Mouse (Mus musculus) thymus, adult 2 months (tissue): ENCODE measurements at regions not wholly inside any gene's neighbourhood (a gene's known extent, or its start where the extent isn't known, plus 50 kb on each side); places are given as distances from the start of the nearest gene placed in this dataset.

Experiments
- DNase-seq: peaks from one replicate; pipeline ENCODE4 v3.0.0; 2021
- H3K27ac ChIP-seq: fragments of 200-500 bp; 2 replicates; pipeline ENCODE4 v1.5.1; 2012; ENCODE audit warnings: low read length, control low read depth; ENCODE audit not compliant: control insufficient read depth, insufficient read depth
- H3K27me3 ChIP-seq: fragments of 200-500 bp; 2 replicates; pipeline ENCODE4 v1.6.1; 2012; ENCODE audit warnings: mild to moderate bottlenecking, low read length, moderate library complexity, mixed read lengths; ENCODE audit not compliant: control insufficient read depth, insufficient read depth
- H3K36me3 ChIP-seq: fragments of 200-500 bp; 2 replicates; pipeline ENCODE4 v1.6.1; 2012; ENCODE audit warnings: mild to moderate bottlenecking, low read length, moderate library complexity; ENCODE audit not compliant: control insufficient read depth, insufficient read depth
- H3K4me1 ChIP-seq: fragments of 200-500 bp; replicated peaks from 2 replicates; pipeline ENCODE4 v1.6.1; 2012; ENCODE audit warnings: low read length; ENCODE audit not compliant: control insufficient read depth, insufficient read depth
- H3K4me3 ChIP-seq: fragments of 200-500 bp; 2 replicates; pipeline ENCODE4 v1.5.1; 2012; ENCODE audit warnings: mild to moderate bottlenecking, low read length, control low read depth, moderate library complexity; ENCODE audit not compliant: control insufficient read depth, insufficient read depth
- CTCF ChIP-seq: fragments of 200-500 bp; IDR thresholded peaks from 2 replicates; pipeline ENCODE4 v1.5.1; 2012; ENCODE audit warnings: mild to moderate bottlenecking, control low read depth, low read length, moderate library complexity, borderline replicate concordance; ENCODE audit not compliant: control insufficient read depth, poor library complexity, insufficient read depth; ENCODE audit errors: extremely low read depth
- POLR2A ChIP-seq: fragments of 200-500 bp; IDR thresholded peaks from 2 replicates; pipeline ENCODE4 v1.6.1; 2012; ENCODE audit warnings: mild to moderate bottlenecking, low read length, control low read depth, moderate library complexity; ENCODE audit not compliant: control insufficient read depth, poor library complexity, insufficient read depth; ENCODE audit errors: extremely low read depth
- WGBS: fragments of 180-500 bp; shearing (Covaris S2); methylation state at CpG from one replicate; pipeline ENCODE4 v1.1.7; 2018; 5-methylcytosine and 5-hydroxymethylcytosine counted together

- TF ChIP-seq CTCF = no peak
- TF ChIP-seq POLR2A = no peak
- Histone ChIP-seq H3K27me3 (no peaks in the 10 kb centered on the region), H3K27ac (no peak overlapping the region), H3K36me3 (no peaks in the 10 kb centered on the region), H3K4me1 (no peaks in the 10 kb centered on the region), H3K4me3 (no peak overlapping the region)
- WGBS = 94% methylated on average over 12 of the region's 12 CpGs
- DNase-seq = no peak
Observed at GRCm38 (mm10) chr6:143665374-143665773, 498.4 kb downstream of the Etnk1 start.

GRCm38 (mm10) chr6:143668551-143668950, 501.5 kb downstream of the Etnk1 start:
- Histone ChIP-seq H3K27me3 (no peaks in the 10 kb centered on the region), H3K4me3 (no peak overlapping the region), H3K36me3 (no peaks in the 10 kb centered on the region), H3K4me1 (no peaks in the 10 kb centered on the region), H3K27ac (no peak overlapping the region)
- 84% methylated on average over 4 of the region's 4 CpGs for WGBS
- TF ChIP-seq CTCF = no peak
- no peak for TF ChIP-seq POLR2A
- DNase-seq = no peak

GRCm38 (mm10) chr6:143669446-143670130, 502.6 kb downstream of the Etnk1 start:
- DNase-seq = no peak
- TF ChIP-seq POLR2A = no peak
- no peaks in the 10 kb centered on the region for H3K36me3 ChIP-seq
- no peaks in the 10 kb centered on the region for H3K4me1 ChIP-seq
- no peak overlapping the region for H3K27ac ChIP-seq
- H3K27me3 ChIP-seq = no peaks in the 10 kb centered on the region
- H3K4me3 ChIP-seq = no peak overlapping the region
- WGBS = 68% methylated on average over 3 of the region's 3 CpGs

GRCm38 (mm10) chr6:143690131-143690530, 523.1 kb downstream of the Etnk1 start:
- H3K36me3 ChIP-seq = no peaks in the 10 kb centered on the region
- WGBS = 93% methylated on average over 9 of the region's 9 CpGs
- H3K27ac ChIP-seq = no peak overlapping the region
- no peak for DNase-seq
- H3K27me3 ChIP-seq = no peaks in the 10 kb centered on the region
- no peaks in the 10 kb centered on the region for H3K4me1 ChIP-seq
- H3K4me3 ChIP-seq = no peak overlapping the region
- TF ChIP-seq POLR2A = no peak
- no peak for TF ChIP-seq CTCF

GRCm38 (mm10) chr6:143690866-143691265, 523.8 kb downstream of the Etnk1 start:
- 89% methylated on average over 6 of the region's 6 CpGs for WGBS
- Histone ChIP-seq H3K36me3 (no peaks in the 10 kb centered on the region), H3K27ac (no peak overlapping the region), H3K4me1 (no peaks in the 10 kb centered on the region), H3K27me3 (no peaks in the 10 kb centered on the region), H3K4me3 (no peak overlapping the region)
- TF ChIP-seq POLR2A = no peak
- no peak for TF ChIP-seq CTCF
- no peak for DNase-seq

GRCm38 (mm10) chr6:143697997-143698396, 531.0 kb downstream of the Etnk1 start:
- no peak for DNase-seq
- Histone ChIP-seq H3K27ac (no peak overlapping the region), H3K36me3 (no peaks in the 10 kb centered on the region), H3K4me3 (no peak overlapping the region), H3K27me3 (no peaks in the 10 kb centered on the region), H3K4me1 (no peaks in the 10 kb centered on the region)
- TF ChIP-seq POLR2A (no peak), CTCF (no peak)
- 34% methylated on average over 6 of the region's 6 CpGs for WGBS

- DNase-seq = no peak
- Histone ChIP-seq H3K4me3 (no peak overlapping the region), H3K4me1 (no peaks in the 10 kb centered on the region), H3K36me3 (no peaks in the 10 kb centered on the region), H3K27me3 (no peaks in the 10 kb centered on the region), H3K27ac (no peak overlapping the region)
- no peak for TF ChIP-seq POLR2A
- TF ChIP-seq CTCF = no peak
- 92% methylated on average over 8 of the region's 8 CpGs for WGBS
Observed at GRCm38 (mm10) chr6:143703984-143704383, 537.0 kb downstream of the Etnk1 start.
